Mouse (Mus musculus): Measurements from ENCODE around the gene Utp15.

Gene Utp15

DNA sequence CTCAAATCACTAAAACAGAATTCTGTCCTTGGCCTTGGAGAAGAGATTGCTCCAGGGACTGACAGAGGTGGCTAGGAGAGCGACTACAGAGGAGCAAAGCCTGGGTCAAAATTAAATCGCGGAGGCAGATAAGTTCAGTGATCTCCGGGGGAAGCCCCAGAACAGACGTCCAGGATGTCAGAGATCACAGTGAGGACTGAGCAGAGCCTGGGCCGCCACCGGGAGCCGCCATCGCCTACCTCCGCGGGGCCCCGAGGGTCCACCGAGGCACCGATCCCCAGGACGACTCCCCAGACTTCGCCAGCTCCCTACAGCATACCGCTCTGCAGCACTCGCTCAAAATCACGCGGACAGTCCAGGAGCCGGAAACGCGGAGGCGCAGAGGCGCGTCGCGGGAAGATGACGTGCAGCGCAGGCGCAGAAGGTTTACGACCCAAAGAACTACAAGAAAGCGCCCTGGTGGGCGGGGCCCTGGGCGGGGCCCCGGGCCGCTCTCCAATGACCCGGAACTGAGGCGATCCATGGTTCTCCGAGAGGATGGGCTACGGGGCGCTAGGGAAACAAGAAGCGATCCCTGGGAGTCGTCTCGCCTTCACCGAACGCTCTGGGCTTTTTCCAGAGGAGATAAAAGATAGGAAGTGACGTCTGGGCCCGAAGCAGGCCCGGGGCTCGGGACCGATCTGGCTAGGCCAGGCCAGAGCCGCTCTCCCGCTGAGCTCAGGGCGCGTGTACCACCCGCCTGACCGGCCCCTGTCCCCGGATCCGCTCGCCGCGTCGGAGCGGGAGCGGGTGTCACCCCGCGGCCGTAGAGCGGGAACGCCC is at the start of gene Utp15, which contains the start of gene Ankra2:
Gene Utp15 (minus strand): TSS at position 406 of the 822 bp plus-strand sequence.
Gene Ankra2 (plus strand): TSS at position 439 of the 822 bp plus-strand sequence.
- DNase-seq (ENCODE audit: extremely low spot score, low read depth, low spot score): peak; percentile 99

DNA sequence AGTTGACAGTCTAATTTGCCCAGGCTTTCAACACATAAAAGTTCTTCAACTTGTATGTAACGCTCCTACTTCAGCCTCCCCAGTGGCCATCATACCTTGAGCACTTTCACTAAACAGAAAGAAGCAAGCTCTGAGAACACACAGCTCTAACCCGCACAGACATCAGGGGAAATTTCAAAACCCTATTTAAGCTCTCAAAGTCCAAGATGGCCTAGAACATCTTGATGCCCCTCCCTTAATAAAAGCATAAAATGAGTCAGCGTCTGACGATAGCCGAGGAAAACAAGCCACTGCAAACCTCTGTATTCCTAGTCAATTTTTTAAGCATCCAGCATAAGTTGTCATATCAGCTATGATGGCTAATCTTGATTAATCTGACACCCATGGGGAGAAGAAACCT is 48.8 kb upstream of the Utp15 start:
- no peak for DNase-seq (ENCODE audit: extremely low spot score, low read depth, low spot score)

DNA sequence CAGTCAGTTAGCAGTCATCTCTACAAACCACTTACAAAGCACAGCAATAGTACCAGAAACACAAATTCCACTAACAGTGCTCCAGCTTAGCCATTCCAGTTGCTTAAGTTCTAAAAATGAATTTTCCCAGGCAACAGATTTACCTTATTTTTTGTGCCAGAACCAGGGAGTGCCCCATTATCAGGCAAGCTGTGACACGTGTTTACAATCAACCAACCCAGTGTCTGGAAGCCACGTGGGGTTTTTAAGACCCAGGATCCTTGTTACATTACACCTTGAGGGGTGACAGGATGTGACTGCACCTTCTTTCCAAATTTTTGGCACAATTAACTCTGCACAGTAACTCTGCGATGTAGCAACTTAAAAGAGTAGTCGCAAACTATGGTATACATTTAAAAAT is 45.9 kb upstream of the Utp15 start:
- DNase-seq (ENCODE audit: extremely low spot score, low read depth, low spot score): no peak

DNA sequence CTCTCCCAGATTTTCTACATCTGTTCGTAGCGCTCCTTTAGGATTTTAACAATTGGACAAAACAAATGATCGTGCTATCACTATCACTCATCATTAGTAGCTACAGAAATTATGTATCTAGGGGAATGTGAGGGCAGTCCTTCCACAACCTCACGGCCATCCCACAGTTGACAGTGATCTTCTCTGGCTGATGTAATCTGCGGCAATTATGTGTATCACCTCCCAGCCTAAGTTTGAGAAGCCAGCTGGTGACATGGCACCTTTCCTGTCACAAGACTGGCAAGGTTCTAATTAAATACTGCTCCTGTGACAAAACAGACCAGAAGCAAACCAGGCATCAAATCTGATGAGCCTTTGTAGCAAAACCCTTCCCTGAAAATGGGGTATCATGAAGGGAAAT is 45.2 kb upstream of the Utp15 start:
- no peak for DNase-seq (ENCODE audit: extremely low spot score, low read depth, low spot score)

GRCm38 (mm10) chr13:98306852-98307475 is 44.1 kb upstream of the Utp15 start:
- DNase-seq (ENCODE audit: extremely low spot score, low read depth, low spot score): no peak

DNA sequence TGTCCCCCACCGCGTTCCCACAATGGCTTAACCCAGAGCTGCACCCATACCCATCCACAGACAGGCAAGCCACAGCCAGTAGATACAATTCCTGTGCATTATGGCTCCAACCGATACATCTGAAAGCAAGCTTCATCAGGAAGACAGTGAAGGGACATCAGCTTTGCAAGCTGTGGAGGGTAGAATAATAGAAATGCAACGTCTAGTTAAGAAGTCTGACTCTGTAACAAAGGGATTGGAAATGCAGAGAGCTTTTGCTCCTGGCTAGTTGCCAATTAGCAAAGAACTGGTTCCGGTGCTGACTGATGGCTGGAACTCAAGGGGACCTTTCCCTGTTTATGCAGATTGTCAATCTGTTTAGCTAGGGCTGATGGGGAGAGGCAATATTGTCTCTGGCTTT is 43.6 kb upstream of the Utp15 start:
- no peak for DNase-seq (ENCODE audit: extremely low spot score, low read depth, low spot score)

- no peak for DNase-seq (ENCODE audit: extremely low spot score, low read depth, low spot score)
Measured at GRCm38 (mm10) chr13:98305257-98305656, 42.4 kb upstream of the Utp15 start.

DNA sequence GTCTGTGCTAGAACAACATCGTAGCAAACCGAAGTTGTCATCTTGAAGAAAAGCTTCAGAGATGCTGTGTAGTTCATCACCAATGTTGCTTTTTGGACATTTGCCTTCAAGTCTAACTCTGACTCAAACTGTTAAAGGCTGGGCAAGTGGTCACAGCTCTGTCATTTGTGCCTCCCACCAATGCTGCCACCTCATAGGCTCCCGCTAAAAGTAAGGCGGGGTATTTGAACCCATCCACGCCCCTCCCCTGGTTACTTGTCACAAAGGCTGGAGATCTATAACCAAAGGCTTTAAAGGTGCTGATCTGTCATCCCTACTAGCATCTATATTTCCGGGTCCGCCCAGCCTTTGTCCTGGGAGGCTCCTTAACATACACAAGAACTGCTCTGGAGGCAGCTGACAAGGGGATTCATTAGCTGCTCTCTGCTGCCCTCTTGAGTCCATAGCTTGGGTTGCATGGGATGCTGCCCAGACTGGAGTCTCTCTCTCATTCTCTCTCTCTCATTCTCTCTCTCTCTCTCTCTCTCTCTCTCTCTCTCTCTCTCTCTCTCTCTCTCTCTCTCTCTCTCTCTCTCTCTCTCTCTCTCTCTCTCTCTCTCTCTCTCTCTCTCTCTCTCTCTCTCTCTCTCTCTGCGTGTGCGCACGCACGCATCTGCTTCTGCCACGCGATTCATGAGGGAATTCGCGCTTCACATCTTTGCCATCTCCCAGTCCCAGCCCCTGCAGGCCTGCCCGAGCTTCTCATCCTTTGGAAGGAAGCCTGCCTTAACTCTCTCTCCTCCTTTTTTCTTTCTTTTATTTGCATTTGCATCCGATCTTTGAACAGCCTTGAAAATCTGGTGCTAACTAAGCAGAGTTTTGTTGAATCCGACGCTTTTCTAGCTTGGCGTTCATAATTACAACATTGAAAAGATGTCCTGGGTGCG is 36.3 kb upstream of the Utp15 start:
- peak; percentile 91 for DNase-seq (ENCODE audit: extremely low spot score, low read depth, low spot score)

- DNase-seq (ENCODE audit: extremely low spot score, low read depth, low spot score): no peak
Measured at GRCm38 (mm10) chr13:98297883-98298482, 35.1 kb upstream of the Utp15 start.

- DNase-seq (ENCODE audit: extremely low spot score, low read depth, low spot score): no peak
Measured at GRCm38 (mm10) chr13:98296072-98296471, 33.2 kb upstream of the Utp15 start.

GRCm38 (mm10) chr13:98291712-98292111 is 28.9 kb upstream of the Utp15 start:
- no peak for DNase-seq (ENCODE audit: extremely low spot score, low read depth, low spot score)

DNA sequence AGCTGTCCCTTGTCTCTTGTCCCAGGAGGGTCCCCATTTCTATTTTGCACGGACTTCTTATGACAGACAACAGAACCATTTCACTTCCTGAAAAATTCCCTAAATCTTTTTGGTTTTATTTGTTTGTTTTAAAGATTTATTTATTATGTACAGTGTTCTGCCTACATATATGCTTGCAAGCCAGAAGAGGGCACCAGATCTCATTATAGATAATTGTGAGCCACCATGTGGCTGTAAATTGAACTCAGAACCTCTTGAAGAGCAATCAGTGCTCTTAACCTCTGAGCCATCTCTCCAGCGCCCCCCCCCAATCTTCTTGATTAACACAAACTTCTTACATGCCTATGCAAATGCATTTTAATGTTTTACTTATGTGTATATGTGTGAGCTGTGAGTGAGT is 27.9 kb upstream of the Utp15 start:
- no peak for DNase-seq (ENCODE audit: extremely low spot score, low read depth, low spot score)

GRCm38 (mm10) chr13:98280990-98281650 is 18.3 kb upstream of the Utp15 start:
- no peak for DNase-seq (ENCODE audit: extremely low spot score, low read depth, low spot score)

GRCm38 (mm10) chr13:98279686-98280085 is 16.8 kb upstream of the Utp15 start, which contains the start of gene Gm21976:
Gm21976 (plus strand) TSS chr13:98279887.
- no peak for DNase-seq (ENCODE audit: extremely low spot score, low read depth, low spot score)

- DNase-seq (ENCODE audit: extremely low spot score, low read depth, low spot score): no peak
Measured at GRCm38 (mm10) chr13:98277501-98277900, 14.7 kb upstream of the Utp15 start.

GRCm38 (mm10) chr13:98276253-98276652 is 13.4 kb upstream of the Utp15 start:
- DNase-seq (ENCODE audit: extremely low spot score, low read depth, low spot score): no peak

GRCm38 (mm10) chr13:98275646-98276045 is 12.8 kb upstream of the Utp15 start:
- DNase-seq (ENCODE audit: extremely low spot score, low read depth, low spot score): no peak

- DNase-seq (ENCODE audit: extremely low spot score, low read depth, low spot score): no peak
Measured at GRCm38 (mm10) chr13:98274023-98274422, 11.2 kb upstream of the Utp15 start.

GRCm38 (mm10) chr13:98264111-98264510 is 1.3 kb upstream of the Utp15 start:
- DNase-seq (ENCODE audit: extremely low spot score, low read depth, low spot score): no peak

GRCm38 (mm10) chr13:98263458-98263987 is 682 bp upstream of the Utp15 start:
- no peak for DNase-seq (ENCODE audit: extremely low spot score, low read depth, low spot score)
